Mouse (Mus musculus) liver, embryonic 14.5 days (tissue): ENCODE results near the gene Osbpl3. TPM values are rescaled to one million over a fixed set of nuclear protein-coding genes. Genes with fewer than 3 reads are reported as not detected.

Experiments
- ATAC-seq: fragments of 200-750 bp; cut with Nextera tagmentation; 2 replicates; pipeline ENCODE4 v1.8.0; 2017; ENCODE audit warnings: moderate number of reproducible peaks, mild to moderate bottlenecking, moderate library complexity; ENCODE audit not compliant: insufficient read depth
- DNase-seq, 3 experiments: peaks; one replicate each; pipeline ENCODE4 v3.0.0-alpha.2; 2012 to 2013; ENCODE audit warnings: low read depth in 3 of 3, low spot score in 3 of 3
- H3K27ac ChIP-seq: fragments of 300-500 bp; sonication (generic); 2 replicates; pipeline ENCODE4 v1.5.1; 2014; ENCODE audit warnings: moderate library complexity, mild to moderate bottlenecking, control low read depth, inconsistent platforms
- H3K27me3 ChIP-seq: fragments of 300-500 bp; sonication (generic); 2 replicates; pipeline ENCODE4 v1.6.1; 2014; ENCODE audit warnings: mild to moderate bottlenecking, low read length, moderate library complexity; ENCODE audit not compliant: control insufficient read depth, insufficient read depth
- H3K36me3 ChIP-seq: fragments of 300-500 bp; sonication (generic); replicated peaks from 2 replicates; pipeline ENCODE4 v1.6.1; 2014; ENCODE audit warnings: low read depth; ENCODE audit not compliant: control insufficient read depth, insufficient read depth
- H3K4me1 ChIP-seq, 2 experiments: fragments of 200-500 bp in 1 of 2; fragments of 300-500 bp in 1 of 2; sonication (generic) in 1 of 2; replicated peaks; 2 replicates each; pipeline ENCODE4 v1.6.1; 2012 to 2014; ENCODE audit warnings: antibody characterized with exemption in 1 of 2, inconsistent platforms in 1 of 2, low read length in 1 of 2; ENCODE audit not compliant: control insufficient read depth in 2 of 2, insufficient read depth in 2 of 2
- H3K4me2 ChIP-seq: fragments of 300-500 bp; sonication (generic); 2 replicates; pipeline ENCODE4 v1.6.1; 2014; ENCODE audit warnings: low read depth, mild to moderate bottlenecking, control low read depth, moderate library complexity
- H3K4me3 ChIP-seq, 2 experiments: fragments of 200-500 bp in 1 of 2; fragments of 300-500 bp in 1 of 2; sonication (generic) in 1 of 2; 2 replicates each; pipeline ENCODE4 v1.5.1; 2012 to 2014; ENCODE audit warnings: low read depth in 2 of 2, low read length in 2 of 2, mild to moderate bottlenecking in 2 of 2, control low read depth in 1 of 2, inconsistent platforms in 1 of 2, moderate library complexity in 1 of 2; ENCODE audit not compliant: insufficient read depth in 1 of 2
- H3K9ac ChIP-seq: fragments of 300-500 bp; sonication (generic); replicated peaks from 2 replicates; pipeline ENCODE4 v1.6.1; 2014; ENCODE audit warnings: mild to moderate bottlenecking, control low read depth, moderate library complexity
- H3K9me3 ChIP-seq: fragments of 300-500 bp; sonication (generic); 2 replicates; pipeline ENCODE4 v1.6.1; 2016; ENCODE audit warnings: low read length, mixed read lengths; ENCODE audit not compliant: control insufficient read depth
- CTCF ChIP-seq: IDR thresholded peaks from 2 replicates; pipeline ENCODE4 v1.5.1; 2016; ENCODE audit warnings: antibody characterized with exemption, low read depth, control low read depth
- EP300 ChIP-seq: IDR thresholded peaks from 2 replicates; pipeline ENCODE4 v1.6.1; 2016; ENCODE audit warnings: antibody characterized with exemption, low read depth
- WGBS: fragments of 180-500 bp; shearing (Covaris S2); extraction: QIAGEN DNeasy Blood & Tissue Kit; methylation state at CpG from one replicate; pipeline ENCODE4 v1.1.7; 2014; ENCODE audit not compliant: insufficient replicate concordance; 5-methylcytosine and 5-hydroxymethylcytosine counted together
- polyA plus RNA-seq, 2 experiments: library from polyadenylated mRNA; depleted of rRNA in 1 of 2; stranded (reverse) in 1 of 2; unstranded in 1 of 2; fragments of >200 nt; fragmentation: Nextera tagmentation in 1 of 2; extraction: Ambion mirVana in 1 of 2; gene quantifications; 2 replicates each; pipeline versions ENCODE4 v1.2.1 to v1.2.3; 2012 to 2014

Osbpl3 gene
- polyA plus RNA-seq, 2 experiments, result 0.60 to 0.70 TPM

DNA sequence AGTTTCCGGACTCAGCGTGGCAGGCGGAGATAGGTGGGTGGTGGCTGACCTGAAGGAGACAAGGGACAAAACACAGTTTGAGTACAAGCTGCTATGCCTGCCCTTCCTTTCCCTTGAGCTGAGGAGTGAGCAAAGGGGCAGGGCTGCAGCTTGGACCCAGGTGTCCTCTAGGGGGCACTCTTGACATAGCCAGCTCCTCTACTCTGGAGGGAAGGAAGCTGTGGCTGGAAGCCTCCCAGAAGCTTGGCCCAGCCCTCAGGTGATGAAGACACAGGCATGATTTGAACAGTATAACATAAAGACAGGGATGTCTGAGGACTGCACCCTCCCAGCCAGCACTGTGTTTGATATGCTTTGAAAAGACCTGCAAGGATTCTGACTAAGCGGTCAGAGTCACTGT is 143.4 kb downstream of the Osbpl3 start:
- 37% methylated on average over 4 of the region's 4 CpGs for WGBS
- H3K9ac ChIP-seq, result no peak overlapping the region

DNA sequence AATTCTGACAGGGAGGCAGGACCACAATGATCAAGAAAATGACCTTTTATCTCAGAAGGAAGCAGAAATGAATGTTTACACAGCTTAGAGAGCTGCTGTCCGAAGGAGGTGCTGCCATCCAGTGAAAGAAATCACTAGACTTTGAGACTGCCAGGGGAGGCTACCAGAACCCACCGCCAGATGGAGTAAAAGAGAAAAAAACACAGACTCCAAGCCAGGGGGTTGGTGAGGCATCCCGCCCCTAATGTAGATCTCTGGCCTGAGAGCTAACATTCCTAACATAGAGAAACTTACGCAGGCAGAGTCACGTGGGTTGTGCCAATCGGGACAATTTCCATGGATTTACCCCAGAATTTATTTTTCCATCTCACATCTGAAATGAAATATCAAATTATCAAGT is 147.0 kb downstream of the Osbpl3 start:
- Histone ChIP-seq H3K4me1 (no peaks in the 10 kb centered on the region), H3K9me3 (no peaks in the 10 kb centered on the region), H3K27ac (no peak overlapping the region), H3K36me3 (no peaks in the 10 kb centered on the region), H3K27me3 (no peaks in the 10 kb centered on the region), H3K4me2 (no peak overlapping the region), H3K9ac (no peak overlapping the region), H3K4me3 (no peak overlapping the region)
- WGBS, result 49% methylated on average over 6 of the region's 6 CpGs
- TF ChIP-seq EP300 (no peak), CTCF (peak; percentile 37)
- ATAC-seq (no peak), DNase-seq (no peak)

More for the DNA sequence above, 143.4 kb downstream of the Osbpl3 start:
- ATAC-seq (no peak), DNase-seq (peak in 2 of 3 experiments; percentile 24 to 33)
- no peak for TF ChIP-seq EP300
- peak; percentile 89 for TF ChIP-seq CTCF
- H3K4me2 ChIP-seq, result no peak overlapping the region
- H3K27me3 ChIP-seq, result no peaks in the 10 kb centered on the region
- H3K4me3 ChIP-seq, result no peak overlapping the region
- no peak overlapping the region for H3K27ac ChIP-seq
- H3K36me3 ChIP-seq, result no peaks in the 10 kb centered on the region
- H3K9me3 ChIP-seq, result no peaks in the 10 kb centered on the region
- H3K4me1 ChIP-seq, result no peaks in the 10 kb centered on the region

DNA sequence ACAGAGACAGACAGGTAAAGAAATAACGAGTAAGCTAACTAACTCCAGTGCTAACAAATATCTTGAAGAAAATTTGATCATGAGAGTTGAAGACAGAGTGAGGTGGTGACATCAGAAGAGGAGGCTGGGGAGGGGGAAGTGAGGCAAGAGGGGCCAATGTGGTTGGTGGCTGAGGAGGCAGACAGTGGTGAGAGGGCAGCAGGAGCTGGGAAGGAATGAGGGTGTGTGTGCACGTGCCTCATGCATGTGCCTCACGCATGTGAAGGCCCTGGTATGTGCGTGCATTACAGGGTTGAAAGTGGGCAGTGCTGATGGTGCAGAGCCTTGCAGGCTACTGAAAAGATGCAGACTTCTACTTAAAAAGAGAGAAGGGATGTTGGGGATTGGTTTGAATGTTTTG is 149.4 kb downstream of the Osbpl3 start:
- no peak overlapping the region for H3K27ac ChIP-seq
- no peaks in the 10 kb centered on the region for H3K4me1 ChIP-seq
- no peak overlapping the region for H3K4me2 ChIP-seq
- TF ChIP-seq EP300, result no peak
- TF ChIP-seq CTCF, result no peak
- DNase-seq (no peak), ATAC-seq (no peak)
- no peaks in the 10 kb centered on the region for H3K9me3 ChIP-seq
- no peaks in the 10 kb centered on the region for H3K36me3 ChIP-seq
- H3K9ac ChIP-seq, result no peak overlapping the region
- H3K4me3 ChIP-seq, result no peak overlapping the region
- no peaks in the 10 kb centered on the region for H3K27me3 ChIP-seq
- 48% methylated on average over 4 of the region's 4 CpGs for WGBS

DNA sequence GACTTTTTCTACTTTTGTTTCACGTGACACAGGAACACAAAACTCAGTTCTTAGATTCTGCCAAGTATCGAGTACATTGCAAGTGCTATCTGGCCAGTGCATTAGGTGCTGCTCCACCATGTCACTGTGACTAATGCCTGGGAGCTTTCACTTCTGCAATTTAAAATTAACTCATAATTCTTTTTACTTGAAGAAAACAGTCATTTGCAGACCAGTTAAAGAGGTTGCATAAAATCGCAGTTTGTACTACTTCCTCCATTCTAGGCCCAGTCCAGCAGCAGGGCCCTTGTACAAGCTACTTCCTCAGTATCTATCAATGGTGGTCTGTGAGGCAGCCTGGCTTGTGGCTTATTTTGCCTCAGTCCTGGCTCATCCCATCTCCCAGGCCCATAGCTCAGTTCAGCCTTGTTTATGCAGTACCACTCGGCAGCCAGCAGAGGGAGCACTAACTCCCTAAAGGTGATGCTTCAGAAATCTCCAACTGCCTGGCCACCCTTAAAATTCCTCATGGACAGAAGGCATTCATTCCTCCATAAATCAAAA is 151.0 kb downstream of the Osbpl3 start:
- no peak overlapping the region for H3K27ac ChIP-seq
- no peaks in the 10 kb centered on the region for H3K27me3 ChIP-seq
- no peaks in the 10 kb centered on the region for H3K4me1 ChIP-seq
- H3K4me2 ChIP-seq, result no peak overlapping the region
- TF ChIP-seq CTCF, result peak; percentile 94
- TF ChIP-seq EP300, result no peak
- WGBS, result 38% methylated on average over 4 of the region's 4 CpGs
- ATAC-seq (no peak), DNase-seq (peak in 2 of 3 experiments; percentile 35 to 44)
- no peak overlapping the region for H3K4me3 ChIP-seq
- H3K36me3 ChIP-seq, result no peaks in the 10 kb centered on the region
- no peaks in the 10 kb centered on the region for H3K9me3 ChIP-seq
- H3K9ac ChIP-seq, result no peak overlapping the region

DNA sequence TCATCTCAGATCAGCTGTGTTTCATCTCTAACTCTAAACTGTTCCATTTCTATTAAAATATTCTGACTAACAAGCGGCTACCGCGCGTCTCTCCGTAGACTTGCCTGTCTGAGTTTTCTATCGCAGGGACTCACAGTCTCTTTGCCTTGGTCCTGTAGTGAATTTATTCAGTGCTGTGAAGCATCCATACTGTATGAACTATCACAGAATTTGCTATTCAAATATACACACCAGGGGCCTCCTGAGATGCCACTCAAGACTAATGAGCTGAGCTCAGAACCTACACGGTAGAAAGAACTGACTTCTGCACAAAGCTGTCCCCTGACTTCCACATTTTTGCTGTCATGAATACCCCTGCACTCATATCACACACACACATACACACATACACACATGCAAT is 154.9 kb downstream of the Osbpl3 start:
- H3K9me3 ChIP-seq, result no peaks in the 10 kb centered on the region

More for the DNA sequence above, 154.9 kb downstream of the Osbpl3 start:
- H3K27ac ChIP-seq, result no peak overlapping the region
- 80% methylated on average over 7 of the region's 7 CpGs for WGBS
- no peaks in the 10 kb centered on the region; a peak in 1 of 4 replicates for H3K4me1 ChIP-seq
- H3K4me3 ChIP-seq, result no peak overlapping the region
- no peak for DNase-seq
- no peak for TF ChIP-seq CTCF
- no peak for TF ChIP-seq EP300
- no peaks in the 10 kb centered on the region for H3K36me3 ChIP-seq
- no peak overlapping the region for H3K4me2 ChIP-seq
- no peak overlapping the region for H3K9ac ChIP-seq
- ATAC-seq, result no peak
- no peaks in the 10 kb centered on the region for H3K27me3 ChIP-seq
